Mouse (Mus musculus) CD4-positive, CD25-positive, alpha-beta regulatory T cell, adult 2 months (primary cell): ENCODE measurements at regions not wholly inside any gene's neighbourhood (a gene's known extent, or its start where the extent isn't known, plus 50 kb on each side); places are given as distances from the start of the nearest gene placed in this dataset.
"Not testable (repeated sequence)": the region's sequence is repeated elsewhere in the genome, so short reads cannot be mapped to it uniquely, and the experiment has no call there.

Experiments used
- DNase-seq: peaks from one replicate; pipeline ENCODE4 v3.0.0-alpha.2; 2012; ENCODE audit warnings: low read depth, low spot score

DNA sequence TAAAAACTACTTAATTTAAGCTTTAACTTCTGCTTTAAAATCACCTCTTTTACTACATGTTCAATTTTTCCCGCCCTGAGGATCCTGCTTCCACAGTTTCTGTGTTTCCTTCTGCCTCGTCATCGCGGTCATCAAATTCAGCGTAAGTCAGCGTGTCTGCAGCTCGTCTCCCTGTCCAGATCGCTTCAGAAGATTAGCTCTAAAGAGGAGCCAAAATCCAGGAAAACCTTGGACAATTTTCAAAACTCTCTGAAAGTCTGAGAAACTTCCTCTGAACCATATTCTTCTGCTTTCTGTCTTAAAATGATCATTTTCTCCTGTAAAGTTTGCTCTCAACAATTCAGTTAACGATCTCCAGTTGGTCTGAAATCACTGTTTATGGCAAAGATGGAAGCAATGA lies 196.2 kb upstream of the Speer4f2 start:
- no peak for DNase-seq

DNA sequence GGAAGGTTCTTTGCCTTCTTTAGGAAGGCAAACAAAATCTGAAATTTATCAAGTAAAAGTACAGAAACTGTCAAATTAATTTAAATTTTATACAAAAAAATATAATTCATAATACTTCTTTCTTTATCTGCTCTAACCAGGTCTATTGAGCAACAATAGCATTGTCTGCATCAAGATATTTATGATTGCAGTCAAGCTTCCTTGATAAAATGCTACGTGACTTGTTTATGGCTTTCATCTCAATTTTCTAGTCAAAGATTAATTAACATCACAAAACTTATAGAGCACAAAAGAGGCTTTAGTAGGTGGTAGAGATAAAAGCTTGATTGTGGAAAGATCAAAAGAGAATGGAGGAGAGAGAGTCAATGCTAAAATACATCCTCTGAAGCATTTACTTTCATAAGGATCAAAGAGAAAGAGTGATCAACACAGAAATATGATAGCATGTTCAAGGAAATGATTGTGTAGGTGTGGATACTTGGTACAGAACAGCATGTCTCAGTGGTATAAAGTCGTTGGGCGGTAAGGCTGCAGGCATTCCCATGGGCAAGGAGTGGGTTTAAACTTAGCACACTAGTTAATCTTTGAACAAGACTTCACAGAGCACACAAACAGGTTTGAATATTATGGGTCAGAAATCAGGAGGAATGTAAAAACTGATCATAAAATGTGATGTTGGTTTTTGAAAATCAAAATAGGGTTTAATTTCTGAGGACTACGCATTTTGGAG lies 164.3 kb upstream of the Speer4f2 start:
- DNase-seq = no peak

GRCm38 (mm10) chr5:17210723-17211245 lies 162.2 kb upstream of the Speer4f2 start:
- no peak for DNase-seq

- DNase-seq = not testable (repeated sequence)
These were observed 149.4 kb upstream of the Speer4f2 start for GRCm38 (mm10) chr5:17223542-17223941.

GRCm38 (mm10) chr5:17247732-17248606 lies 125.0 kb upstream of the Speer4f2 start:
- no peak for DNase-seq

DNA sequence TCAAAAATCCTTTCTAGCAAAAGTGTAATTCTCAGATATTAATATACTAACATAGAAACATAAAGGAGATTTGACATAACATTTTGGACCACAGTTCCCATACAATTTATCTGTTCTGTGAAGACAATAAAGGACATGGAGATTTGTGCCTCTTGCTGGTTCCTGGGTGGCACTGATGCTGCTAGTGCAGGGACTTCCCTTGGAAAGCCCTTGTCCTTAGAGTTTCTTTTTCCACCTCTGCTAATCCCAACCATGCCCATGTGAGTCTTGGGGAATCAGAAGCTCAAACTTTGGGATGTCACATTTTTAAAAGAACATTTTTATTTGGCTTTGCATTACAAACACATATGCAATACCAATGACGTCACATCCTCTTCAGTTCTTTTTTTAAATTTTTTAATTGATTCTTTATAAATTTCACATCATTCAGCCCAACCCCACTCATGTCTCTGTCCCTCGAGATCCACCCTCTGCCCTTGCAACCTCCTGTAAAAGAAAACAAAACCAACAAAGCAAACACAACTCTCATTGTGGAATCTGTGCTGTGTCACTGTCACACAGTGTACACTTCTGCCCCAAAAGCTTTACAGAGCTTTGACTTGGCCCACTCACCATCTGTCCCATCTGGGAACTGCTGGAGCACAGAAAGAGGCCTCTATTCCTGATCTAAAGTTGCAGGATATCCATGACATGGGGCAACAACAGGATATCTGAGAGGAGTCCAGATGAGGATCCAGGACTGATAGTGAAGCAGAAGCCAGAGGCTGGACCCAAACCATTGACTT lies 112.2 kb upstream of the Speer4f2 start:
- no peak for DNase-seq

DNA sequence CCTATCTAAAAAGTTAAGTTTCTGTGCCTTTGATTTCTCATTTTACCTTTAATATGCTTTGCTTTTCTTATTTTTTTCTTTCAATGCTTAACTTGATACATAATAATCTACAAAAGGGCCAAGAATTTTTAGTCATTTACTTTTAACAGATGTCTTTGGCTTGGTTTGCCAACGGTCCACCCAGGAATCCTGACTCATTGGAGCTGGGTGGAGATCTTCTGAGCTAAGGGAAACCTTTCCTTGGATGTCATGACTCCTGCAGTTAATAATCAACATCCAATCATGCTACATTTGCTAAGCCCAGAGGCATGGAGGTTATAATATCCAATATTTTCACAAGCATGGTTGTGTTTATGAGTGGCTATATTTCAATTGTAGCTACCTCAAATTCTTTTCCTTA lies 110.9 kb upstream of the Speer4f2 start:
- no peak for DNase-seq

GRCm38 (mm10) chr5:17271153-17271552 lies 101.8 kb upstream of the Speer4f2 start:
- DNase-seq = no peak

GRCm38 (mm10) chr5:17271722-17272479 lies 101.1 kb upstream of the Speer4f2 start:
- DNase-seq = no peak

DNA sequence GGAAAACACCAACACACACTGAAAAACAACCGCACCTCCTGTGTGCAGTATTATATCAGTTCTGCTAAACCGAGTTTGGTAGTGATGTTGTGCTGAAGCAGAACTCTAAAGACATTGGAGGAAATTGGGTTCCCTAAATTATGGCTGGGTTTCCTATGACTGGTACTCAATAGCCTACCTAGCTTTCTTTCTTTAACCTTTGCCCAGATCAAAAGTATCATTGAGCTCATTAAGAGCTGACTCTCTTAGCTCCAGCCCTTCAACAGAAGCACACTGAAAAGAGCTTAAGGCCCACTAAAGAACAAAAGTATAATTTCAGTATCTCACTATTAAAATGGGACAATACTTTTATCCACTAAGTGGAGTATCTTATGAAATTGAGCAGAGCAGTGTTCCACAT lies 97.6 kb upstream of the Speer4f2 start:
- no peak for DNase-seq

- no peak for DNase-seq
These were observed 96.0 kb upstream of the Speer4f2 start for GRCm38 (mm10) chr5:17276782-17277578.

DNA sequence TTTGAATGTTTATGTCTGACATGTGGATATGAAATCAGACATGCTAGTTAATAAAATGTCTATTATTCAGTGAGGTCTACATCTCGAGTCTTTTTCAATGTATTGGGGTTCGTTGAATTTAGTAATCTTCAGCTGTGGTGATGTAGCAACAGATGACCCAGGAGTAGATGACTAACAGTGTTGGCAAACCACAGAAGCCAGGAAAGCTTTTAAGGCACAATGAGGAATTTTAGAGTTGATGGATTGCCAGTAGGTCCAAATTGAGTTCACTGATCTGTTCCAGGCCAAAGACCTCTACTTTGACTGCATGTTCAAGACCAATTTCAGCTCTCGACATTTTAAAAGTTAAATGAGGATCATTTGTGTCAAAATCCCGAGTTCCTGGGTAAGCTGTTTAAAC lies 92.8 kb upstream of the Speer4f2 start:
- DNase-seq = no peak

- DNase-seq = no peak
These were observed 92.0 kb upstream of the Speer4f2 start for GRCm38 (mm10) chr5:17280951-17281350.

DNA sequence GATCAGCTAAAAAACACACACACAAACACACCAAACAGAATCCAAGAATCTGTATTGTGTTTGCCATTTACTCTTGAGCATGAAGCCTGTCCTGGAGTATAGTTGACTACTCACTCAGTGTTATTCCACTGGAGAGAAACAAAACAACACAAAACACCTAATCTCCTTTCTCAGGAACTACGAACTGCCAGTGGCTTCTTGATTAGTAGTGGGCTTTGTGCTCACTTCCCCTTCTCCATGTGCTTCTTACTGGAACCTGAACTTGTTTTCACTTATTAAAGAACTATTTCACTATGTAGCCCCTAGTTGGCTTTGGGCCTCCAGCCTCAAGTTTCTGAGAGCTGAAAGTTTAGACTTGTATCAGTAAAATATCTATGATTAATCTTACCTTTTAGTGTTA lies 84.0 kb upstream of the Speer4f2 start:
- DNase-seq = no peak

- DNase-seq = no peak
These were observed 80.4 kb upstream of the Speer4f2 start for GRCm38 (mm10) chr5:17292559-17292958.

DNA sequence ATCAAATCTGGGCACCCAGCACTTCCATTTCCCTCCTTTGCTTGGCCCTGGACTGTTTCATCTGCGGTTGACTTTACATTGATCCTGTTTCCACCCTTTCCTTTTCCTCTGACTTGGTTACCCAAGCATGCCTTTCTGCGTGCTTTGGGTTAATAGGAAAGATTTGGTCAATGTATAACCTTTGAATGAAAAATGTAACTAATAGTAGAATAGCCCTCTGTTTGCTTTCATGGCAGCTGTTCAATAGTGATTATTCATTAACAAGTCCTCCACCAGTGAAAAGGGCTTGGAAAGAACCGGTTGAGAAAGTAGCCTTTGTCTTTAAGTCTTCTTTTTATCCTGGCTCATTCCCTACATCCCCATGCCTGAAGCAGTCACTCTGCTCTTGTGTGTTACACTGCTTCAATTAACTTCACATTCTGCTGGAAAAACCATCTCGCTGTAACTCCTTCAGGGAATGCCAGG lies 76.4 kb upstream of the Speer4f2 start:
- DNase-seq = no peak

DNA sequence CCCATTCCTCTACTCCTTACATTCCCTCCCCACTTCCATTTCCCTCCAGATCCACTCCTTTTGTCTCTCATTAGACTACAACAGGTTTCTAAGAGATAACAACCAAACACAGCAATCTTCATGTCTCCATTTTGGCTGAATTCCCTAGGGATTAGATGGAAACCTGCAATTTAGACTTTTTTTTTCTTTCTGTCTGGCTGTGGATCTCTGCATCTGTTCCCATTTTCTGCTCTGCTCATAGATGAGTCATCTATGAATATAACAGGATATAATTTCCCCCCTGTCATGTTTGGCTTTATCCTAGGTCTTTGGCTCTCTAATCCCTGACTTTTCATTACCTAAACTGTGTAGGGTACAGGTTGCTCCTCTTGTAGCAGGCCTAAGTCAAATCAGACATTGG lies 73.1 kb upstream of the Speer4f2 start:
- no peak for DNase-seq

GRCm38 (mm10) chr5:17321501-17321900 lies 51.5 kb upstream of the Speer4f2 start:
- DNase-seq = no peak
